Mouse (Mus musculus): ENCODE results near the gene Gm10644.
A peak's percentile ranks its signal among the peaks of the same experiment; 100 is the strongest.
"Not testable (repeated sequence)": the region's sequence is repeated elsewhere in the genome, so short reads cannot be mapped to it uniquely, and the experiment has no call there.

Gene Gm10644

GRCm38 (mm10) chr8:83955106-83955957 lies at the start of gene Gm10644, which contains the start of gene Asf1b:
TSS of gene Gm10644 (minus strand) at chr8:83955205.
TSS of gene Asf1b (plus strand) at chr8:83955507.
- DNase-seq (ENCODE audit: low spot score), result peak; percentile 89

GRCm38 (mm10) chr8:84004533-84005201 lies 49.7 kb upstream of the Gm10644 start:
- DNase-seq (ENCODE audit: low spot score), result peak; percentile 67

- DNase-seq (ENCODE audit: low spot score), result no peak
Observed at GRCm38 (mm10) chr8:84003612-84004246, 48.7 kb upstream of the Gm10644 start.

- no peak for DNase-seq (ENCODE audit: low spot score)
Observed at GRCm38 (mm10) chr8:84002957-84003611, 48.1 kb upstream of the Gm10644 start.

GRCm38 (mm10) chr8:84001281-84002000 lies 46.4 kb upstream of the Gm10644 start, which contains the start of gene 1700067K01Rik:
TSS of gene 1700067K01Rik (plus strand) at chr8:84001502.
- DNase-seq (ENCODE audit: low spot score), result no peak

- no peak for DNase-seq (ENCODE audit: low spot score)
Observed at GRCm38 (mm10) chr8:83999825-84000224, 44.8 kb upstream of the Gm10644 start.

- DNase-seq (ENCODE audit: low spot score), result no peak
Observed at GRCm38 (mm10) chr8:83999057-83999705, 44.2 kb upstream of the Gm10644 start.

- DNase-seq (ENCODE audit: low spot score), result no peak
Observed at GRCm38 (mm10) chr8:83998231-83999056, 43.4 kb upstream of the Gm10644 start.

- DNase-seq (ENCODE audit: low spot score), result no peak
Observed at GRCm38 (mm10) chr8:83997511-83998141, 42.6 kb upstream of the Gm10644 start, which contains the start of gene Samd1. TSS of gene Samd1 (plus strand) at chr8:83997672.

- peak; percentile 66 for DNase-seq (ENCODE audit: low spot score)
Observed at GRCm38 (mm10) chr8:83996567-83997505, 41.8 kb upstream of the Gm10644 start.

- DNase-seq (ENCODE audit: low spot score), result no peak
Observed at GRCm38 (mm10) chr8:83995973-83996372, 41.0 kb upstream of the Gm10644 start.

- no peak for DNase-seq (ENCODE audit: low spot score)
Observed at GRCm38 (mm10) chr8:83994030-83994429, 39.0 kb upstream of the Gm10644 start.

- DNase-seq (ENCODE audit: low spot score), result no peak
Observed at GRCm38 (mm10) chr8:83992488-83992887, 37.5 kb upstream of the Gm10644 start.

- DNase-seq (ENCODE audit: low spot score), result no peak
Observed at GRCm38 (mm10) chr8:83990170-83990569, 35.2 kb upstream of the Gm10644 start.

- DNase-seq (ENCODE audit: low spot score), result no peak
Observed at GRCm38 (mm10) chr8:83989243-83989642, 34.2 kb upstream of the Gm10644 start.

- DNase-seq (ENCODE audit: low spot score), result not testable (repeated sequence)
Observed at GRCm38 (mm10) chr8:83983222-83983621, 28.2 kb upstream of the Gm10644 start.

GRCm38 (mm10) chr8:83982449-83982848 lies 27.4 kb upstream of the Gm10644 start:
- no peak for DNase-seq (ENCODE audit: low spot score)

GRCm38 (mm10) chr8:83981533-83981932 lies 26.5 kb upstream of the Gm10644 start:
- DNase-seq (ENCODE audit: low spot score), result no peak

All from urinary bladder, postnatal 10 days (tissue).